Mouse (Mus musculus) heart, postnatal 25 days (tissue): ENCODE results near the gene Hoxd8. TPM values are rescaled to one million over a fixed set of nuclear protein-coding genes. Genes with fewer than 3 reads are reported as not detected.

ENCODE experiments used
- DNase-seq: peaks from one replicate; pipeline ENCODE4 v3.0.0; 2022; ENCODE audit warnings: low spot score
- intact Hi-C: fragments of 180-260 bp; cut with DNase I; formaldehyde crosslinking; loops from one replicate; pipeline ENCODE4 v1.15.1; 2025
- total RNA-seq, 2 experiments: library from RNA; stranded (reverse); gene quantifications; 2 replicates each; pipeline ENCODE4 v1.2.3; 2021

Gene Hoxd8
- total RNA-seq, 2 experiments from 2014 or later, result 1.0 to 1.2 TPM

GRCm38 (mm10) chr2:74668370-74669229 is 35.8 kb upstream of the Hoxd8 start:
- intact Hi-C loops, result loop anchor here (10.0 kb wide), 2 partner anchors 894 to 1394 kb away; partner anchors contain the start of genes Chn1 and Sp9
- DNase-seq, result no peak

- intact Hi-C loops, result loop anchor here (10.0 kb wide), 2 partner anchors 894 to 1394 kb away; partner anchors contain the start of genes Chn1 and Sp9
- no peak for DNase-seq
Observed at GRCm38 (mm10) chr2:74669230-74669578, 35.2 kb upstream of the Hoxd8 start.

DNA sequence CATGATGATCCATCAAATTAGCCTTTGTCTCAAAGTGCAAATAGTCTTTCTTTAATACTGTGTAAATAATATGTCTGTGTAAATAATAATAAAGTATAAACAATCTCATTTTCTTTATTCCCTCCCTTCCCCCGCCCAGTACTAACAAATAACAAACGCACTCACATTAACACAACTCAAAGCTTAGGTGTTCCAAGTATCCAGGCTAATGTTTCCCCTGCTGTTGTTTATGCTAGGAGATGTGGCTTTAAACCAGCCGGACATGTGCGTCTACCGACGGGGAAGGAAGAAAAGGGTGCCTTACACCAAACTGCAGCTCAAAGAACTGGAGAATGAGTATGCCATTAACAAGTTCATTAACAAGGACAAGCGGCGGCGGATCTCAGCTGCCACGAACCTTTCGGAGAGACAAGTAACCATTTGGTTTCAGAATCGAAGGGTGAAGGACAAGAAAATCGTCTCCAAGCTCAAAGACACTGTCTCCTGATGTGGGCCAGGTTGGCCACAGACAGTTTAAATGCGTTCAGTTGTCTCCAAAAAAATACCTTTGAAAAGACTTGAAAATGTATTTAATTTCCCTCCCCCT is 34.7 kb upstream of the Hoxd8 start:
- intact Hi-C loops, result loop anchor here (5.0 to 10.0 kb wide), 3 partner anchors 895 to 1395 kb away; partner anchors contain the start of genes Chn1, Chrna1 and Sp9

GRCm38 (mm10) chr2:74670632-74671188 is 33.7 kb upstream of the Hoxd8 start:
- intact Hi-C loops, result loop anchor here (5.0 kb wide), 1 partner anchor 1088 kb away; the partner anchor contains the start of gene Chrna1
- DNase-seq, result no peak

More for the DNA sequence above, 34.7 kb upstream of the Hoxd8 start:
- DNase-seq, result no peak

- intact Hi-C loops, result loop anchor here (2.0 to 5.0 kb wide), 2 partner anchors 705 to 1090 kb away; partner anchors contain the start of gene Chrna1
- DNase-seq, result no peak
Observed at GRCm38 (mm10) chr2:74671847-74672246, 32.6 kb upstream of the Hoxd8 start.

DNA sequence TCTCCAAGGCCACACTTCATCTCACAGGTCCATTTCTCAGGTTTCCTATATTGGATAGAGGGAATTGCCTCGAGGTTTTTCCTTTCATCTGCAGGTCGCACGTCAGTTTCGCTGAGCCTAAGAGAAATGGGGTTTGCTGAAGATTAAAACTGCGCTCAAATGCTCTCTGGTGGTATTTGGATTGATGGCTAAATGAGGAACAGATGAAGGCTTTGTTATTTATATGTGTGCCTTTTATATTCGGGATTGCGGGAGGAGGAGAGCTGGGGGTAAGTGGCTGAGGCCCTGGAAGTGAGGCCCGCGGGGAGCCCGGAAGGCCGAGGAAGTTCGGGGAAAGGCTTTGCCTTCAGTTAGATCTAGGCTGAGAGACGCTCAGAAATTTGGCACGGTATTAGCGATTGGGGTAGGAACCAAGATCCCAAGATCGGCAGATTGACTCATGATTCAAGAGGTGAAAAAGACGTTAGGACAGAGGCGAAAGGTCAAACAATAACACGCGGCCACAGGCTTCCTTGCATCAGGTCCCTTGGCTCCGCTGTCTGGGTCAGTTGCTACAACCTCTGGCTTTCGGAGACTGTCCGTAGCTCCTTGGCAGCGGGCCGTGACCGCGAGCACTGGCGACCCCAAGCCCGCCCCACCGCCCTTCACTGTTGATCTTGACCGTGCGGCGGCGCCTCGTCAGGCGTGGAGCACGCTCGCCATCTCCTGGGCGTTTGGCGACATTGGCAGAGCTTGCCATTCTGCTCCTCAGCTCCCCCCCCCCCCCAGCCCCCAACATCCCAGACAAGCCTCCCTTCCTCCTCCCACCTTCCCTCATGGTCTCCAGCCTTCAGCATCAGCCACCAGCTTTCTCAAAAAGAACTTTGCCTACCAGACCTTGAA is 31.7 kb upstream of the Hoxd8 start:
- intact Hi-C loops, result loop anchor here (2.0 to 5.0 kb wide), 2 partner anchors 706 to 1090 kb away; partner anchors contain the start of gene Chrna1
- no peak for DNase-seq

DNA sequence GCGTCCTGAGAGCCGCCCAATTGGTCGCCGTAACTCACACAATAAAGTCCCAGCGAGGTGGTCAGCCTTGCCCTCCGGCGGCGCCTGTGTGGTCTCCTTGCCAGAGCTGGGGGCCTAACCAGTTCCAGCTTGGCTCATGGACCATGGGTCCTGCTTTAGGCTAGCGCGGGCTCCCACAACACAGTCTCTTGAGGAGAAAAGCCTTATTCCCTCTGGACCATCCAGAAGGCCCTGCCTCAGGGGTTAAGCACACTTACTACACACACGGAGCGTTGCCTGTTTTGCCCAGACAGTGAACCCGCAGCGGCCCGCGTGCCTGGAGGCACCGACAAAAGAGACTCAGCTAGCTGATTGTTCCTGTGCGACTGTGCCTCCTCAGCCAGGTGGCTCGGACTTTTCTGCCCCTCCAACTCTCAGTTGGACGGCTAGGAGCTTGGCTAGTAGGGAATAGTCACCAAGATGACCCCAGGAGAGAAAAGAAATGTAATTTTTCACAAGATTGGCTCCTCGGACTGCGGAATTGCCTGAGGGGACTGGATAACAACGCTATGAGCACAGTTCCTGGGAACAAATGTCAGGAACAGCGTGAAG is 30.5 kb upstream of the Hoxd8 start:
- intact Hi-C loops, result loop anchor here (2.0 to 5.0 kb wide), 2 partner anchors 707 to 1092 kb away; partner anchors contain the start of gene Chrna1

GRCm38 (mm10) chr2:74674881-74675665 is 29.3 kb upstream of the Hoxd8 start, which contains the start of gene Hoxd12:
Hoxd12 (plus strand) TSS chr2:74675013.
- DNase-seq, result no peak
- intact Hi-C loops, result loop anchor here (5.0 kb wide), 1 partner anchor 1093 kb away; the partner anchor contains the start of gene Chrna1

More for the DNA sequence above, 30.5 kb upstream of the Hoxd8 start:
- no peak for DNase-seq

- intact Hi-C loops, result no loop called here
- DNase-seq, result no peak
Observed at GRCm38 (mm10) chr2:74675666-74676282, 28.6 kb upstream of the Hoxd8 start.

DNA sequence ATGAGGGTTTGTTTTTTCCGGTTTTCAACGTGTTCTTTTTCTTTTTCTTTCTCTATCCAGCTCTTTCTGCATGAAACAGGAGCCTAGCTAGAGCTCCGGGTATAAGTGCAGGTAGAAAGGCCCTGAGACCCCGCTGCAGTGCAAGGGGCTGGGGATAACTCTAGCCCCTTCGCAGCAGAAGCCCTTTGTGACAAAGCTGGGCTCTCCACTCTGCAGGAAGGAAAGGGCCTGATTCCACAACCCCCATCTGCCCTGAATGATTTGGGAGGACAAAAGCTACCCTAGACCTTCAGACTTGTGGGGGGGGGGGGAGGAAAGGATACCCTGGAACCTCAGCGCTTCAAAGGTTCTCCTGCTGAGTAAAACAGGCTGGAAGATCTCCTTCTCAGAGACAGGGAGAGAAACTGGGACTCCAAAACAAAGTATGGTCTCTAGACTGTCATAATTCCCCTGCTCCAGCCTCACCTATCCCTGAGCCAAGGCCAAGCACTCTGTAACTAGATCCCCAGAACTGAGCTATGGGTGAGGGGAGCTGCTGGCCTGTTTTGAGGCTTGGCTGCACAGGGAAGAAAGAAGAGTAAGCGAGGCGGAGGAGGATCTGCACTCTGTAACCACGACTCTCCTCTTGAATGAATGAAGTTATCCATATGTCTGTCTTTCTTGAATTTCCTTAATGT is 27.9 kb upstream of the Hoxd8 start:
- intact Hi-C loops, result no loop called here
- no peak for DNase-seq

DNA sequence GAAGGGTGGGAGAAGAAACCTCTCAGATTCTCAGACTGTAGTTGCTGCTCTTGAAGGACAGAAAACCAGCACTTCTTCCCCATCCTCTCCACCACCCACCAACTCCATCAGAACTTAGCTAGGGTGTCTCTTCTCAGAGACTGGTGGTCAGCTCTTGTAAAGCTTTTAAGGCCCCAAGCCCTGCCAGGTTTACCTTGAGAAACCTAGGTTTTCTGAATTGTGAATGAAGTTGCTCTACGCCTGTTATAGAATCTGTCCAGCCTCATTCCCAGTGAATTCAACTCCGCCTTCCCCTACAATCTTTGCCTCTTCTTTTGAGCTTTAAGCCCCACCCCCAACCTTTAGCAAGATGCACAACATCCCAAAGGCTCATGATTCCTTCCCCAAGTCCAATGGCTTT is 27.3 kb upstream of the Hoxd8 start:
- intact Hi-C loops, result no loop called here
- DNase-seq, result no peak

DNA sequence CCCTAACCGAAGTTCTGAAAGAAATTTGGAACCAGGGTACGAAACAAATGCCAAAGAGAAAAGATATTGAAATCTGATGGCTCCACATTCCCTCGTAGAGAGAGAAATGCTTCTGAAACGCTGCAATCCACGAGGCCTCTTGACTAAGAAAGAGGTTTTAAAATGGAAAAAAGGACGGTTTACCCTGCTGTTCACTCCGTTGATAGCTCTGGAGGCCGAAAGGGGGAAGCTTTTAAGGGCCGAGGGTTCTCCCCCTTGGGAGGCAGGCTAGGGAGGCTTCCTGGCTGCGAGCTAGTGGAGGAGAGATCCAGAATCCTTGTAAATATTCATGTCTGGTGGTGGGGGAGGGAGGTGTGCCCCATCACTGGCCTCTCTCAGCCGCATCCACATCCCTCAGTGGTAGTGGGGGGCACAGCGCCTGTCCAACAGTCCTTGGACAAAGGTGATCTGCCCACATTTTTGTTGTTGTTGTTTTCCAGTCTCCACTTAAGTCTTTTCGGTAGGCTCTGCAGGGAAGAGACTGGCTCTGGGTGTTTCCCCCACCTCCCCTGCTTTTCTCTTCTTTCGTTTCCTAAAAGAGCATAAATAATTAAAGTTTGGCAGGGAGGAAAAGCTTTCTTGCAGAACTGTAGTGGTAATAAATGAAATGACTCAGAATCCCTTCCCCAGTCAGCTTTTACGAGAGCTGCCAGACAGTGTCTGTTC is 25.4 kb upstream of the Hoxd8 start, which contains the start of gene Hoxd11:
Gene Hoxd11 (plus strand): TSS at position 667 of the 705 bp plus-strand sequence.
- DNase-seq, result no peak
- intact Hi-C loops, result no loop called here

- no peak for DNase-seq
- intact Hi-C loops, result no loop called here
Observed at GRCm38 (mm10) chr2:74679596-74679971, 24.8 kb upstream of the Hoxd8 start.

DNA sequence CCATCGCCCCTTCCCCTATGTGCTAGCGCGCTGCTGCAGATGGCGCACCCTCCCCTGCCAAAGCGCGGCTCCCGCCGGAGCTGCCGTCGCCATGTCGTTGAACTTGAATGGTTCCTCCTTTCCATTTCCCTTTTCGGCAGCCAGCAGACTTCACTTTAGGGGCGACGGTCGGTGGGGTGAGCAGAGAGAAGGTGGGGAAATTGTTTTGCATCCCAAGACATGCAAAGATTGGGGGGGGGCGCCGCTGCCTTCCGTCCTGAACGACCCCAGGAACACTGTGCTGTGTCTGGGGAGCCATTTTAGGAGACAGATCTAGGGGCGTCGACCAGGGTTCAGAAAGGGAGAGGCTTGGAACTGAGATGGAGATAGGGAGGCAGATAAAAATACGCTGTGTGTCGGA is 24.4 kb upstream of the Hoxd8 start:
- no peak for DNase-seq
- intact Hi-C loops, result no loop called here

DNA sequence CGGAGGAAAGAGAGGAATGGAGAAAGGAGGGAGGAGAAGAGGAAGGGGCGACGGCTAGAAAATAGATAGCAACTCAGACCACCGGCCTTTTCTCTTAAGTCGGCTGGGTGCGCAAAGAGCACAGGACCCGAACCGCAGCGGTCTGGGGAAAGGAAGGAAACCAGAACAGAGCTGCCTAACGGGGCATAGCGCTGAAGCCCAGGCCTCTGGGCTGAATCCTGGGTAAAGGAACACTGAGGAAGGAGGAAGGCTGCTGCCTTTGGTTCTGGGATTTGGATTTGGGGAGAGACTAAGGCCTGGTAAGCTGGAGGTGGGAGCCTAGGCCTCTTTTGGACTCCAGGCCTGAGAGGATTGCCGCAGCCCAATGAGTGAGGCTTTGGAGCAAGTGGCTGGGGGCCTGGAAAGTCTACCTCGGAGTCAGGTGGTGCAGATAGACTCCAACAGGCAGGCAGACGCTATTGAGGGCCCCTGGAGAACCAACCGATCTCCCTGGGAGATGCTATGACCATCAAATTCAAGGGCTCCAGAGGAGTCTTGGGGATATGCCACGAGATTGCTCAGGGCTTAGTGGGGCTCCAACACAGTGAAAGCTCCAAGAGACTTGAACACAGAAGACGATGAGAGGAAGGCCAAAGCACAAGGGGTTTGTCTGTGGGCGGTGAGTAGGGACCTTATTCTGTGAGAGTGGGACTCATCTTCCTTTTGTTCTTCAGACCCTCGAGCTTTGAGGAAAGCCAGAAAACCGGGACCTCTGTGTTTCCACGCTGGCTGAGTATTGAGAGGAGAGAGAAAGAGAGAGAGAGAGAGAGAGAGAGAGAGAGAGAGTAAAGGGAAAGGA is 23.6 kb upstream of the Hoxd8 start:
- intact Hi-C loops, result no loop called here
- no peak for DNase-seq
